Mouse (Mus musculus): ENCODE data around the gene Trit1. TPM values are rescaled to one million over a fixed set of nuclear protein-coding genes. Genes with fewer than 3 reads are reported as not detected.

Trit1 gene
- total RNA-seq, 2 experiments from 2014 or later: 10.7 to 21.0 TPM

- ATAC-seq (ENCODE audit: poor library complexity, severe bottlenecking): no peak
These were observed 27.5 kb downstream of the Trit1 start for GRCm38 (mm10) chr4:123043858-123044257.

GRCm38 (mm10) chr4:123044842-123045241 lies 28.4 kb downstream of the Trit1 start:
- ATAC-seq (ENCODE audit: poor library complexity, severe bottlenecking): no peak

GRCm38 (mm10) chr4:123046300-123046699 lies 29.9 kb downstream of the Trit1 start:
- no peak for ATAC-seq (ENCODE audit: poor library complexity, severe bottlenecking)

- peak; percentile 73 for ATAC-seq (ENCODE audit: poor library complexity, severe bottlenecking)
These were observed 34.3 kb downstream of the Trit1 start for GRCm38 (mm10) chr4:123050681-123051211.

GRCm38 (mm10) chr4:123053179-123053578 lies 36.8 kb downstream of the Trit1 start:
- no peak for ATAC-seq (ENCODE audit: poor library complexity, severe bottlenecking)

GRCm38 (mm10) chr4:123054172-123054790 lies 37.9 kb downstream of the Trit1 start:
- ATAC-seq (ENCODE audit: poor library complexity, severe bottlenecking): no peak

GRCm38 (mm10) chr4:123056560-123057109 lies 40.2 kb downstream of the Trit1 start:
- no peak for ATAC-seq (ENCODE audit: poor library complexity, severe bottlenecking)

GRCm38 (mm10) chr4:123057957-123058356 lies 41.6 kb downstream of the Trit1 start:
- 0 out of 2 replicates have a peak, but pooled peaks have one; percentile 12 for ATAC-seq (ENCODE audit: poor library complexity, severe bottlenecking)

- no peak for ATAC-seq (ENCODE audit: poor library complexity, severe bottlenecking)
These were observed 45.3 kb downstream of the Trit1 start for GRCm38 (mm10) chr4:123061744-123062143.

GRCm38 (mm10) chr4:123068646-123069045 lies 52.2 kb downstream of the Trit1 start:
- ATAC-seq (ENCODE audit: poor library complexity, severe bottlenecking): no peak

GRCm38 (mm10) chr4:123071266-123071966 lies 55.0 kb downstream of the Trit1 start:
- ATAC-seq (ENCODE audit: poor library complexity, severe bottlenecking): peak; percentile 99

GRCm38 (mm10) chr4:123076928-123077327 lies 60.5 kb downstream of the Trit1 start:
- no peak for ATAC-seq (ENCODE audit: poor library complexity, severe bottlenecking)

- no peak for ATAC-seq (ENCODE audit: poor library complexity, severe bottlenecking)
These were observed 61.8 kb downstream of the Trit1 start for GRCm38 (mm10) chr4:123078231-123078630.

- ATAC-seq (ENCODE audit: poor library complexity, severe bottlenecking): no peak
These were observed 64.4 kb downstream of the Trit1 start for GRCm38 (mm10) chr4:123080791-123081190.

GRCm38 (mm10) chr4:123082283-123083163 lies 66.1 kb downstream of the Trit1 start:
- peak; percentile 89 for ATAC-seq (ENCODE audit: poor library complexity, severe bottlenecking)

GRCm38 (mm10) chr4:123083323-123083902 lies 67.0 kb downstream of the Trit1 start:
- ATAC-seq (ENCODE audit: poor library complexity, severe bottlenecking): no peak; the same call in 1 of the 2 replicates

- ATAC-seq (ENCODE audit: poor library complexity, severe bottlenecking): no peak
These were observed 68.9 kb downstream of the Trit1 start for GRCm38 (mm10) chr4:123085290-123085689.

GRCm38 (mm10) chr4:123086381-123086780 lies 70.0 kb downstream of the Trit1 start:
- no peak for ATAC-seq (ENCODE audit: poor library complexity, severe bottlenecking)

- no peak for ATAC-seq (ENCODE audit: poor library complexity, severe bottlenecking)
These were observed 76.2 kb downstream of the Trit1 start for GRCm38 (mm10) chr4:123092621-123093020.

- ATAC-seq (ENCODE audit: poor library complexity, severe bottlenecking): no peak
These were observed 76.8 kb downstream of the Trit1 start for GRCm38 (mm10) chr4:123093064-123093776.

Data from megakaryocyte, adult 5-6 weeks (primary cell).